Mouse (Mus musculus) fat pad, adult 2 months (tissue): Measurements from ENCODE around the gene Babam2.

Experiments used
- DNase-seq: peaks from one replicate; pipeline ENCODE4 v3.0.0-alpha.2; 2011; ENCODE audit warnings: low read depth, low spot score; ENCODE audit errors: extremely low read depth

Gene Babam2

DNA sequence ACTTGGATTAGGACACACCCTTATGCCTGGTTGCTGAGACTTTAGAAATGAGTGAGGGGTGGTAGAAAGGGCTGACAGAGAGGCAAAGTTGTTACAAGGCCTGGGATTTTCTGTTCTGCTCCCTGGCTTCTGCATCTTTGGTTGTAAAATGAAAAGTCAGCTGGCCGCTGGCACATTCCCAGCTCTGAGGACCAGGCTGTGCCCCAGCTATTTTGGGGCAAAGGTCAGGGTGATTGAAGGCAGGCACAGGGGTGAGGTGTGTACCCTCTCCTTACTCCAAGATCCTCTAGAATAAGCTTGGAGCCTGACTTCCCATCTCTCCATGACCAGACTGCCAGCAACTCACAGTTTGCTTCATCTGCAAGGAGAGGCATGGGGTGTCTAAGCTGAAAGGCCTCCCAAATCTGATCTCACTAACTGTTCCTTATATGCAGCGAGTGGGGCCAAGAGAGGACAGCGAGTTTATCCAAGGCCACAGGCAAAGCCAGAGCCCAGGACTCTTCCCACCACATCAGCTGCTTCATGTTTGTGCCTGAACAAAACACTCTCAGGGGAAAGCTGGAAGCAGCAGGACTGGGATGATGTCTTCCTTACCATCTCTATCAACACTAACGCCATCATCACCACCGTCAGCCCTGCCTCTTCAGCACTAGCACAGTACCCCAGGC, 409.1 kb downstream of the Babam2 start:
- no peak for DNase-seq

DNA sequence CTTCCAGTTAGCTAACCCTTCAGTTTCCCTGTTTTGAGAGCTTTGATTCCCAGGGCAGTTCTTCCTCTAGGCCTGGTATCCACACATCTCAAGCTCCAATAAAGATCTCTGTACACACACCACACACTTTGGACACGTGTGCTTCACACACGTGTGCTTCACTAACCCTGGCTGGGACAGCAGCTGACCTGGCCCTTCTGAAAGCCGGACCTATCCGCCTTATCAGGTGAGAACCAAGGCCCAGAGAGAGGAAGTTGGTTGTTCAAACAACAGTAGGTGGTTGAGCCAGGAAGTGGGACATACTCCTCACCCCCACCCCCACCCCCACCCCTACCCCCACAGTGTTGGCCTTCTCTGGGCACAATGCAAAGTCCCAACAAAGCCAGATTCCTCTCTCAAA, 413.2 kb downstream of the Babam2 start:
- DNase-seq = no peak

DNA sequence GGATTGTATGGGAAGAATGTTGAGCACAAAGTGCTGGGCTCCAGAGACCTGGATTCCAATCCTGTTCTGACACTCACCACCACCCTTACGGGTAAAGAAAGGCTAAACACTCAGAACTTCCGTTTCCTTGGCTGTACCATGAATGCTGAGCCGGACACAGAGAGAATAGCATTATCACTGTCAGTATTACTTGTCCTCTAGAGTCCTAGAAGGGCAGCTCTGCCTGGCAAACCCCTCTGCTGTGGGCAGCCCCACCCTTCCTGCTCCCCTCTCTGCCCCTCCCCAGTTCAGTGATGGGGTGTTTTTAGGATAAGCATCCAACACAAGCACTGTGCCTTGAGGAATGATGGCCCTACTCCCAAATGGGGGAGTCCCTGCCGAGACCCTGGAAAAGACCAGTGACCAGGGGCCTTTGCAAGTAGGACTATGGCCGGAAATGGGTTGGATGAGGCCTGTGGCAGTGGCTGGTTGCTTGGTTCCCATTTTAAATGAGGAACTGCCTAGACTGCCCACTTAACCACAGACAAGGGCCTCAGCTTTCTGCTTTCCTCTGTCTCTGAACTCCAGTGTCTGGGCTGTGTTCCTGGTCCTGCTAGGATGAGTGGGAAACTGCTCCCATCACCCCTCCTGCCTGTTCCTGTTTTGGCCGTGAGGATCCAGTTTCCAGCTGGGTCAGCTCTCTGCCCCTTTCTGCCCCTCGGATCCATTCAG, 414.9 kb downstream of the Babam2 start:
- DNase-seq = no peak

DNA sequence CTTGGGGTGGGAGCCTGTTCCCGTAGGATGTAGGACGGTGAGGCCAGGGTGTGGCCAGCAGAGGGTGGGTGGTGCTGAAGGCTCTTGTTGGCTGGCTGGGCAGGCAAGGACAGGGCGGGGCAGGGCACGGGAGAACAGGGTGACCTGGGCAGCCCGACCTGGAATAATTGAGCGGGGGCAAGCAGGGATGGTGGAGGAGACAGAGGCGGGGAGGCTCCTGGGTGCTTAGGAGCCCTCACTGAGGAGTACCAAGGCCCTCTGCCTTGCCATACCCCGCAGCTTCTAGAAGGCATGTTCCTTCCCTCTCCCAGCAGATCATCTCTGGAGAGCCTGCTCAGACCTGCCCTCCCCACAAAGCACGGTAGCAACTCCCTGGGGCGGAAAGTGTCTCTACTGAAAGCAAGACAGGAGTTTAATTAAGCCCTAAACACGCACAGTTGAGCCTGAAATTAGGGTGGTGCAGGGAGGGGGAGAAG, 423.5 kb downstream of the Babam2 start:
- DNase-seq = peak; percentile 91

DNA sequence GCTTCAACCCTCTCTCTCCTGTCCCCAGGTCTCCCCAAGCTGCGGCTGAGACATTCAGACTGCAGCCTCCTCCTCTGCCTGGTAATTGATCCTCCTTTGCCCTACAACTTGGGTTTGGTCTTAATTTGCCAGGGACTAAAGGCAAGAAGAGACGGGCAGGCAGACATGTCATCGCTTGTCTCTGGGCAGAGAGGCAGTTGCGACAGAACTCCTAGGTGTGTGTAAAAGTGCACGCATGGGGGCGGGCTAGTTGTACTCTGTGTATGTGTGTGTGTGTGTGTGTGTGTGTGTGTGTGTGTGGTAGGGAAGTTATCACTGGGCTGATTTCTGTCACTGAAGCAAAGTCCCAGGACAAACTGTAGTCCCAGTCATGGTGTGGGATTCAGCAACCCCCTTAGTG, 424.5 kb downstream of the Babam2 start:
- DNase-seq = peak; percentile 94

DNA sequence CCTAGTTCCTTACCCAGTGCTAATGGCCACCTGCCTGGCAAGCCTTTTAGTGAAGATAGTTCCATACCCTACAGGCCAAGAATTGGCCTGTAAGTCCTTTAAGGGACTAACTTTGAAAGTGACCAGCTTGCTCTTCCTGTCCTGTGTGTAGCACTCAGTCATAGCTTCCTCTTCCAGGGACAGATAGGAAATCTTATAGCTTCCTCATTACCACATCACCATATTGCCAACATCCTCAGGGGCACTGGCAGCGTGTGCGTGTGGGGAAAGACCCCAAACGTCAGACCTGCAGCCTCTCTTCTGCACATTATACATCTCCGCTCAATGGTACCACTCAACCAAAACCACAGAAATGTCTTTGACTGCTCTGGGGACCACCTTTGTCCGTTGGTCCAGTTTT, 424.9 kb downstream of the Babam2 start:
- DNase-seq = no peak

DNA sequence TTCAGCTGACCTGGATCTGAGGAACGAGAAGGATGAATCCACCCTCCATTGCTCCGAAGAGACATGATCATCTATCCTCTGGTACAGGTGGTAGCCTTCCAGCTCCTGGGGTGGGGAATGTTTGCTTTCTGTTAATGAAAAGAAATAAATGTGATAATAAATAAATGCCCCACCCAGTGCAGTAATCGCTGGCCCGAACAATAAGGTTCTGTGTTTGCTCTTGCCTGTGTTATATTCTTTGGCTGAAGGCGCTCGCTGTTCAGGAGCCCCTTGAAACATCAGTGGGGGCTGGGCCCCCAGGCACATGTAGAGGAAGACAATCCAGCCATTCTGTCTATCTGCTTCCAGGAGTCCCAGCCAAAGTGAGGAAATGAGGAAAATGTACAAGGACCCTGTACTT, 427.5 kb downstream of the Babam2 start:
- no peak for DNase-seq

DNA sequence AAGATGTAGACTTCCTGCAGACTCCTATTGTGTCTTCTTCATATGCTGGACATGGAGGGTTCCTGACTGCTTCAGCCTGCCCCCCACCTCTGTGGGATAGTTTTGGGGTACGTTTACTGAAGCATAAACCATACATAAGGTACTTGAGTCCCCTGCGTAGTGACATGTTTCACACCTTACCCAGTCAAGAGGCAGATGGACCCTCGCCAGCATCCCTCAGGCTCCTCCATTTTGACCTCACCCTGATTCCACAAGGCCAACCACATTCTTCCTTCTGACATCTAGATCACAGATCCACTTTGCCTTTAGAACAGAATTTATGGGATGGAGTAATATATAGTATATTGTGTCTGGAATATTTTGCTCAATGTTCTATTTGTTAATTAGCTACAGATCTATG, 429.7 kb downstream of the Babam2 start:
- DNase-seq = no peak

DNA sequence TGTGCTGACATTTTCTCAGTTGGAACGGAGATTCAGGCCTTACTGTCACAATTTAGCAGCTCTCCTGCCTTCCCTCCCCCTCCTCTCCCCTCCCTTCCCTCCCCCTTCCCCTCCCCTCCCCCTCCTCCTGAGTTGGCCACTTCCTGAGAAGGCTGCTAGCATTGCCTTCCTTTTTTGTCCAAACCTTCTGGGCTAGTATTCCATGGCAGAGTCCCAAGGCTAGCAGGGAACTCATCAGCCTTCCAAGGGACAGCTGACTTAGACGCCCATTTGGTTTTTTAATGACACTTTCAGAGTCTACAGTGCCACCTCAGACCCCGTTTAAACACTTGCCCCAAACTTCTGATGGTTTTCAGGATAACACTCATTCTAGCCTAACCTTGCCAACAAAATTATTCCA, 430.4 kb downstream of the Babam2 start:
- DNase-seq = no peak

DNA sequence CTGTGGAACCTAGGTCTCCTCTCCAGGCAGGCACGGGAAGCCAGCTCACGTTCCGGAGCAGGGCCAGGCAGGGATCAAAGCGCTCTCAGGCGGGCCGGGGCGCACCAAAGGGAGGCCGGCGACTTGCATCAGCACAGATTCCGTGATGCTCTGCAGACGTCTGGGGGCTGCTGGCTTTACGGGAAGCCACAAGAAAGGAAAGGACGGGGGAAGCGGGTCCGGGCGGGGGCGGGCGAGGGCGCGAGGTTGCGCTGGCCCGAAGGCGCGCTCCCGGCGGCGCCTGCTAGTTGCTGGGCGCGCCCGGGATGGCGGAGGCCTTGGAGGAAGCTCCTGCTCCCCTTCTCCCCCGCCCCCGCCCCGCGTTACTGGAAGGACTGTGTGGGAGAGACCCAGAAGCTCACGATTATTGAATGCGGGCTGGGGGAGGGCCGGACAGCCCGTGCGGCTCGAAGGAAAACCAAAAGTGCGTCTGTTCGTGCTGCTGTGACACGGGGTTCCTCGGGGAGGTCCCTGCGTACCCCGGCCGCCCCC, 435.6 kb downstream of the Babam2 start:
- DNase-seq = no peak

DNA sequence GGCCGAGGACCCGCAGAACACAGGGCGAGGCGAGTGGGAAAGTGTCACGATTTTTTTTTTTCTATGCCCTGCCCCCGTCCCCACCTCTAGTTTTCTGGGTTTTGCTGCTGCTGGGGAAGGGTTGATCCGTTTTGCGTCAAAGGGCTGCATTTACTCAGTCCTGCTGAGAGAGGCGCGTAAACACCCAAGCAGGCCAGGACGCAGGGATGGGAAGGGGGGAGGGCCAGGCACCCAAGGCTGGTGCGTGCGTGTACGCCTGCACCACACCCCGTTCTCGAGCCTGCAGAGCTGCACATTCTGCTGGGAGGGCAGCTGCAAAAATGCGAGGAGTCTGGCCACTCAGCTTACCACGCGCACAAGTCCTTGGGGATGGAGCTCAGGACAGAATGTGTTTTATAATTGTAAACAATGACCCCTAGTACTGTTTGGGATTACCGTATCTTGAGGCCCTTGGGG, 436.1 kb downstream of the Babam2 start:
- DNase-seq = no peak

DNA sequence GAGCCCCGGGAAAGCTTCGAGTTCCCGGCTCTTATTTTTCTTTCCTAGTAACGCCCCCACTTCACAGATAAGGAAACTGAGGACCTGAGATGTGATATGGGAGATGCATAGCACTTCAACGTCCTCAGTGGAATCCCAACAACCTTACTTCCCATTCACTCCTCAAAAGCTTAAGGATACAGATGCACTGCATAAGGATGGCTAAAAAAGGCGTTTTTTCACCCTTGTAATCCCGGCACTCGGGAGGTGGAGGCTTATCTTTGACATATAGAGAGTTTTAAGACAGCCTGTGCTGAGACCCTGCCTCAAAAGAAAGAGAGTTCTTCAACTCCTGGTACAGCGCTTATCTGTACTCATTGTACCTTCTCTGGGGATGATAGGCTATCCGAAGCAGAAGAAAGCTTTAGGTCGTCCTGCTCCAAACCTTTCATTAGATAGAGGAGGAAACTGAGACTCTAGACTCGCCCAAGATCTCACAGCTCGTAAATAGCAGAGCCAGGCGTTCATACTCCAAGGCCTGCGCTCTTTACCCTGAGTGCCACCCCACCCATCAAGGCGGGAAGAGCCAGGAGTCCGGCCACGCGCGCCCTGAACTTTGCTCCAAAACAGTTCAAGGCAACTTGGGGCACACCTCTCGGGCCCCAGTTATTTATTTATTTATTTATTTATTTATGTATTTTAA, 436.7 kb downstream of the Babam2 start:
- no peak for DNase-seq
